Mouse (Mus musculus): ENCODE results near the gene Slc26a9. TPM values are rescaled to one million over a fixed set of nuclear protein-coding genes. Genes with fewer than 3 reads are reported as not detected.

The Slc26a9 gene
- total and polyA plus RNA-seq, 2 experiments, result under 0.01 TPM; not detected in 1

- Histone ChIP-seq H3K27ac (replicated peaks; ENCODE audit: insufficient read depth, low read depth, low read length) (no peak overlapping the region), H3K4me1 (ENCODE audit: control insufficient read depth, insufficient read depth, low read length) (no peaks in the 10 kb centered on the region), H3K36me3 (ENCODE audit: control insufficient read depth, insufficient read depth, low read length) (no peaks in the 10 kb centered on the region), H3K4me3 (ENCODE audit: insufficient read depth, low read depth, low read length) (no peak overlapping the region), H3K27me3 (ENCODE audit: control insufficient read depth, insufficient read depth, low read length) (no peaks in the 10 kb centered on the region), H3K9ac (ENCODE audit: low read depth, low read length) (no peak overlapping the region), H3K79me2 (ENCODE audit: control insufficient read depth, insufficient read depth, low read length) (no peaks in the 10 kb centered on the region)
- 80% methylated on average over 12 of the region's 12 CpGs for WGBS
- DNase-seq (ENCODE audit: extremely low read depth, low read depth, low spot score), result no peak
- TF ChIP-seq CTCF (IDR thresholded peaks at IDR 0.05; ENCODE audit: low read depth, low read length) (no peak), POLR2A (IDR thresholded peaks at IDR 0.05; ENCODE audit: extremely low read depth, insufficient read depth, low read length) (no peak)
Measured at GRCm38 (mm10) chr1:131730639-131731437, 13.0 kb upstream of the Slc26a9 start.

GRCm38 (mm10) chr1:131733474-131734180 is 10.2 kb upstream of the Slc26a9 start:
- Histone ChIP-seq H3K79me2 (ENCODE audit: control insufficient read depth, insufficient read depth, low read length) (no peaks in the 10 kb centered on the region), H3K27ac (replicated peaks; ENCODE audit: insufficient read depth, low read depth, low read length) (no peak overlapping the region), H3K27me3 (ENCODE audit: control insufficient read depth, insufficient read depth, low read length) (no peaks in the 10 kb centered on the region), H3K36me3 (ENCODE audit: control insufficient read depth, insufficient read depth, low read length) (no peaks in the 10 kb centered on the region), H3K9ac (ENCODE audit: low read depth, low read length) (no peak overlapping the region), H3K4me3 (ENCODE audit: insufficient read depth, low read depth, low read length) (no peak overlapping the region), H3K4me1 (ENCODE audit: control insufficient read depth, insufficient read depth, low read length) (no peaks in the 10 kb centered on the region)
- WGBS, result 89% methylated on average over 13 of the region's 13 CpGs
- no peak for DNase-seq (ENCODE audit: extremely low read depth, low read depth, low spot score)
- TF ChIP-seq POLR2A (IDR thresholded peaks at IDR 0.05; ENCODE audit: extremely low read depth, insufficient read depth, low read length) (no peak), CTCF (IDR thresholded peaks at IDR 0.05; ENCODE audit: low read depth, low read length) (no peak)

GRCm38 (mm10) chr1:131734657-131735273 is 9.1 kb upstream of the Slc26a9 start:
- TF ChIP-seq POLR2A (IDR thresholded peaks at IDR 0.05; ENCODE audit: extremely low read depth, insufficient read depth, low read length), result no peak
- TF ChIP-seq CTCF (IDR thresholded peaks at IDR 0.05; ENCODE audit: low read depth, low read length), result no peak
- peak; percentile 14 for DNase-seq (ENCODE audit: extremely low read depth, low read depth, low spot score)
- no peaks in the 10 kb centered on the region for H3K36me3 ChIP-seq (ENCODE audit: control insufficient read depth, insufficient read depth, low read length)
- no peaks in the 10 kb centered on the region for H3K27me3 ChIP-seq (ENCODE audit: control insufficient read depth, insufficient read depth, low read length)
- H3K4me1 ChIP-seq (ENCODE audit: control insufficient read depth, insufficient read depth, low read length), result no peaks in the 10 kb centered on the region
- no peaks in the 10 kb centered on the region for H3K79me2 ChIP-seq (ENCODE audit: control insufficient read depth, insufficient read depth, low read length)
- no peak overlapping the region for H3K4me3 ChIP-seq (ENCODE audit: insufficient read depth, low read depth, low read length)
- H3K9ac ChIP-seq (ENCODE audit: low read depth, low read length), result no peak overlapping the region
- H3K27ac ChIP-seq (replicated peaks; ENCODE audit: insufficient read depth, low read depth, low read length), result no peak overlapping the region
- WGBS, result 59% methylated on average over 6 of the region's 6 CpGs

- TF ChIP-seq CTCF (IDR thresholded peaks at IDR 0.05; ENCODE audit: low read depth, low read length) (no peak), POLR2A (IDR thresholded peaks at IDR 0.05; ENCODE audit: extremely low read depth, insufficient read depth, low read length) (no peak)
- Histone ChIP-seq H3K27me3 (ENCODE audit: control insufficient read depth, insufficient read depth, low read length) (no peaks in the 10 kb centered on the region), H3K36me3 (ENCODE audit: control insufficient read depth, insufficient read depth, low read length) (no peaks in the 10 kb centered on the region), H3K4me3 (ENCODE audit: insufficient read depth, low read depth, low read length) (no peak overlapping the region), H3K27ac (replicated peaks; ENCODE audit: insufficient read depth, low read depth, low read length) (no peak overlapping the region), H3K79me2 (ENCODE audit: control insufficient read depth, insufficient read depth, low read length) (no peaks in the 10 kb centered on the region), H3K9ac (ENCODE audit: low read depth, low read length) (no peak overlapping the region), H3K4me1 (ENCODE audit: control insufficient read depth, insufficient read depth, low read length) (no peaks in the 10 kb centered on the region)
- WGBS, result 54% methylated on average over 9 of the region's 9 CpGs
- no peak for DNase-seq (ENCODE audit: extremely low read depth, low read depth, low spot score)
Measured at GRCm38 (mm10) chr1:131736494-131736893, 7.3 kb upstream of the Slc26a9 start.

GRCm38 (mm10) chr1:131737269-131737668 is 6.6 kb upstream of the Slc26a9 start:
- Histone ChIP-seq H3K4me1 (ENCODE audit: control insufficient read depth, insufficient read depth, low read length) (no peaks in the 10 kb centered on the region), H3K9ac (ENCODE audit: low read depth, low read length) (no peak overlapping the region), H3K36me3 (ENCODE audit: control insufficient read depth, insufficient read depth, low read length) (no peaks in the 10 kb centered on the region), H3K27me3 (ENCODE audit: control insufficient read depth, insufficient read depth, low read length) (no peaks in the 10 kb centered on the region), H3K79me2 (ENCODE audit: control insufficient read depth, insufficient read depth, low read length) (no peaks in the 10 kb centered on the region), H3K4me3 (ENCODE audit: insufficient read depth, low read depth, low read length) (no peak overlapping the region), H3K27ac (replicated peaks; ENCODE audit: insufficient read depth, low read depth, low read length) (no peak overlapping the region)
- TF ChIP-seq POLR2A (IDR thresholded peaks at IDR 0.05; ENCODE audit: extremely low read depth, insufficient read depth, low read length) (no peak), CTCF (IDR thresholded peaks at IDR 0.05; ENCODE audit: low read depth, low read length) (no peak)
- WGBS, result 63% methylated on average over 5 of the region's 5 CpGs
- DNase-seq (ENCODE audit: extremely low read depth, low read depth, low spot score), result no peak
